Mouse (Mus musculus): ENCODE measurements at regions not wholly inside any gene's neighbourhood (a gene's known extent, or its start where the extent isn't known, plus 50 kb on each side); places are given as distances from the start of the nearest gene placed in this dataset.

GRCm38 (mm10) chr8:126656554-126657260, 62.9 kb upstream of the Irf2bp2 start:
- no peak for DNase-seq

- no peak for DNase-seq
Measured at GRCm38 (mm10) chr8:126655565-126655964, 61.8 kb upstream of the Irf2bp2 start.

- no peak for DNase-seq
Measured at GRCm38 (mm10) chr8:126654353-126654752, 60.6 kb upstream of the Irf2bp2 start.

DNA sequence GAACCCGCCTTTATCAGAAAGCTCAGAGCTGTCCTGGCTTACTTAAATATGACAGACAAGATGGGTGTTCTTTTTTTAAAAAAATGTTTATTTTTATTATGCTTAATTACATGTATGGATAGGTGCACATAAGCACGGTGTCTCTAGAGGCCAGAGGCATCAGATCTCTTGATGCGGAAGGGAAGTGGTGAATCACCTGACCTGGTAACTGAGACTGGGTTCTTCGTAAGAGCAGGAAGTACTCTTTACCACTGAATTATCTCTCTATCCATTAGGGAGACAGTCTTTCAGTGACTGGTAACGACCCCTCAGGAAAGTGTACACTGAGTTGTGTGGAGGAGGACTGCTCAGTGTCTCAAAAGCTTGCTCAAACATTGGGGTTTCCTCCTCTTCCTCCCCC, 58.4 kb upstream of the Irf2bp2 start:
- DNase-seq: no peak

GRCm38 (mm10) chr8:126650945-126651344, 57.2 kb upstream of the Irf2bp2 start:
- no peak for DNase-seq

GRCm38 (mm10) chr8:126649305-126649704, 55.5 kb upstream of the Irf2bp2 start:
- DNase-seq: no peak

DNA sequence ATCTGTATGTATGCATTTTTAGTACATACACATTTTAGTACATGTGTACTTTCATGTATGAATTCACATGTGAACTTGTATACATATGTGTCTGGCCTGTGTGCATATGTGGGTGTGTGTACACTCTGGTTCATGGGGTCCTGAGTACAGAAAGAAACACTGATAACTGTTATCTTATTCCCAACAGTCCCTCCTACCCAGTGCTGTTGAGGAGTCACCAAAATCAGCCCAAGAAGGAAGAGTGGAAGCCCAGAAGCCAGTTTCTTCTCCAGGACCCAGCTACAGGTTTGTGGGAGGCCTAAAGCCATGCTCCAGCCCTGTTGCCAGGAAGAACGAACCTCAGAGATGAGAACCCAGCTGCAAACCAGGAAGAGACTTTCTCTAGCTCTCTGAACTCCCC, 53.6 kb upstream of the Irf2bp2 start:
- no peak for DNase-seq

DNA sequence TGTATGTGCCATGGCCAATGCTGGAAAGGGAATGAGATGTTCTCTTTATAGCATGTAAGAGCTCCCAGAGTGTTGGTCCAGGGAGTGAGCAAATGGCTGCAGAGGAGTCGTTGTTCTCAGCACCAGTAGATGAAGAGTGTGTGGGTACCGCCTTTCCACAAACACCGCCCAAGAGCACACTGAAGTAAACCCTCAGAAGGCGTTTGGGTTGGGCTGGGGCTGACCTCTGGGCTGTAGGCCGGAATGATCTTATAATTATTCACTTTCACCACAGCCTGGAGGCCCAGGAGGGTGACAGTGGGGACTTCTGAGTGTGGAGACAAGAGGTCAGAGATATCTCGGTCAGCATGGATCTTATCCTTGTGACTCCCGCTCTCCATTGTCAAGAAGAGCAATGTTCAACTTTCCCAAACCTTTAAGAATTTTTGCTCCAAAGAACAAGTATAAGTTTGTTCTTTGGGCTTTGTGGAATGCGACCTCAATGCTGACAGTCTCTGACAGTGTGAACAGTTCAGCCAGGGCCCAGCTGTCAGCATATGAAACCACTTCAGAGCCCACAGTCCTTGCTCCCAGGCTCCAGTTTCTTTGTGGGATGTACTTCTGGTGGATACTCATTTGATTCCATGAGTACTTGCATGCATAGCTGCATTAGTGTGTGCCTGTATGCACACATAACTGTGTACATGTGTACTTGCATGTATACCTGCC, 53.0 kb upstream of the Irf2bp2 start:
- DNase-seq: no peak

GRCm38 (mm10) chr8:126644179-126644578, 50.4 kb upstream of the Irf2bp2 start:
- DNase-seq: no peak

Measured in heart, postnatal 4 days (tissue).